18 mouse cellular contexts compared by ENCODE assay signal in the genomic region with DNA sequence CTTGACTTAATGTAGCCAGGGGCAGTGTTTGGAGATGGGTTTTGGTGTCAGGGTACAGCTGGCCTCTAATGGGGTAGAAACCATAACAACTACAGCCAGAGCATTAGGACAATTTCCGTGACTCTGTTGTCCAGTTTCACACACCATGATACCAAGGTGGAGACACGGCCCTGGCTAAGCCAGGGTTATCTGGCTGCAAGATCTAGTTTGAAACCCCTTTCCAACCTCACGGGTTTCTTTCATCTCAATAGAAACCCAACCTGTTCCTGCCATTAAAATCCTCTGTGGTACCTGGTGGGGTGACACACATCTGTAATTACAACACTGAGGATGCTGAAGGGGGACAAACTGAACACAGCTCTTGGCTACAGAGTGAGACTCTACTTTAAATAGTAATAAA.
"Had no signal": no experiment of that assay in that cellular context is flagged by ENCODE, and none has a peak within 500 bp of the region (broad histone marks: within the 10 kb centered on the region; RNA-seq: fewer than 3 reads in every experiment).

No protein-coding gene starts in this region.

- H3K9ac ChIP-seq: lung, embryonic 14.5 days; midbrain, embryonic 13.5 days; midbrain, embryonic 15.5 days; neural tube, embryonic 13.5 days; neural tube, embryonic 15.5 days had no signal

- H3K9me3 ChIP-seq: midbrain, embryonic 10.5 days; midbrain, embryonic 13.5 days; midbrain, embryonic 15.5 days; neural tube, embryonic 13.5 days; neural tube, embryonic 15.5 days had no signal

- H3K36me3 ChIP-seq: midbrain, embryonic 10.5 days; midbrain, embryonic 13.5 days; midbrain, embryonic 15.5 days; neural tube, embryonic 13.5 days; neural tube, embryonic 15.5 days had no signal

- ATAC-seq: midbrain, embryonic 13.5 days; midbrain, embryonic 15.5 days had no signal

- H3K4me3 ChIP-seq: midbrain, embryonic 10.5 days; midbrain, embryonic 13.5 days; midbrain, embryonic 15.5 days; myocyte; neural tube, embryonic 13.5 days; neural tube, embryonic 15.5 days had no signal

- H3K4me2 ChIP-seq: lung, embryonic 14.5 days; midbrain, embryonic 13.5 days; midbrain, embryonic 15.5 days; neural tube, embryonic 13.5 days; neural tube, embryonic 15.5 days had no signal

- H3K4me1 ChIP-seq: midbrain, embryonic 10.5 days; midbrain, embryonic 13.5 days; midbrain, embryonic 15.5 days; neural tube, embryonic 13.5 days; neural tube, embryonic 15.5 days had no signal

- H3K27me3 ChIP-seq: midbrain, embryonic 13.5 days; midbrain, embryonic 15.5 days; neural tube, embryonic 13.5 days; neural tube, embryonic 15.5 days had no signal

- H3K27ac ChIP-seq: midbrain, embryonic 10.5 days; midbrain, embryonic 13.5 days; midbrain, embryonic 15.5 days; neural tube, embryonic 13.5 days; neural tube, embryonic 15.5 days had no signal

- DNase-seq: lung, adult 18-20 months; lung, embryonic 14.5 days; lung, postnatal 10 days; lung, postnatal 4 days; retina, postnatal 1 day; right cerebral cortex, adult 18-20 months; right cerebral cortex, postnatal 25 days; right cerebral cortex, postnatal 4 days; spleen, adult 18-20 months; thymus, adult 18-20 months; thymus, postnatal 14 days; thymus, postnatal 36 days had no signal
